ENCODE assay signal across 9 mouse cellular contexts in genomic region chr12:65258212-65259138, GRCm38 (mm10). TPM values are rescaled to one million over a fixed set of nuclear protein-coding genes. Genes with fewer than 3 reads are reported as not detected.
DNase-seq lines count a peak whose midpoint lies in the region; ATAC-seq lines count a peak whose summit lies in the region.
"Had no signal": no experiment of that assay in that cellular context is flagged by ENCODE, and none has a peak within 500 bp of the region (broad histone marks: within the 10 kb centered on the region; RNA-seq: fewer than 3 reads in every experiment).

No protein-coding gene starts in this region.

- ATAC-seq in midbrain, embryonic 15.5 days (replicated peaks) = peak; percentile 88

- no peak overlapping the region for H3K27ac ChIP-seq in embryonic facial prominence, embryonic 10.5 days (replicated peaks)
- H3K27ac ChIP-seq in midbrain, embryonic 15.5 days = peak overlapping the region; percentile 56; the same call in 1 of the 2 replicates

- H3K4me3 ChIP-seq in embryonic facial prominence, embryonic 10.5 days = peak overlapping the region; percentile 29; the same call in 1 of the 2 replicates
- no peak overlapping the region for H3K4me3 ChIP-seq in midbrain, embryonic 15.5 days

- H3K4me1 ChIP-seq in embryonic facial prominence, embryonic 10.5 days = peaks cover 13% of the 10 kb centered on the region
- H3K4me1 ChIP-seq in midbrain, embryonic 15.5 days = peaks cover 14% of the 10 kb centered on the region

- H3K9me3 ChIP-seq in embryonic facial prominence, embryonic 10.5 days = no peaks in the 10 kb centered on the region
- H3K9me3 ChIP-seq in midbrain, embryonic 15.5 days = no peaks in the 10 kb centered on the region

- peak overlapping the region; percentile 36 for H3K4me2 ChIP-seq in midbrain, embryonic 15.5 days

- intact Hi-C loops in heart, postnatal 25 days (cut with DNase I) = no loop called here
- intact Hi-C loops in heart, postnatal 36 days (cut with DNase I) = no loop called here

- no peaks in the 10 kb centered on the region for H3K27me3 ChIP-seq in embryonic facial prominence, embryonic 10.5 days (replicated peaks; ENCODE audit: low read depth, poor library complexity, severe bottlenecking)
- no peaks in the 10 kb centered on the region for H3K27me3 ChIP-seq in midbrain, embryonic 15.5 days (replicated peaks)

- no peaks in the 10 kb centered on the region for H3K36me3 ChIP-seq in embryonic facial prominence, embryonic 10.5 days (replicated peaks)
- no peaks in the 10 kb centered on the region for H3K36me3 ChIP-seq in midbrain, embryonic 15.5 days (replicated peaks)

- peak; percentile 91 for DNase-seq in heart, adult 11 months
- no peak for DNase-seq in heart, postnatal 25 days (ENCODE audit: low spot score)
- DNase-seq in embryonic facial prominence, embryonic 10.5 days (ENCODE audit: low spot score) = no peak
- peak; percentile 7 to 9 for DNase-seq in heart, postnatal 36 days
- DNase-seq in kidney, postnatal 25 days = peak; percentile 51 to 57
- no peak for DNase-seq in gastrocnemius, postnatal 10 days
- DNase-seq in frontal cortex, postnatal 10 days (ENCODE audit: low spot score in 2 of 2) = no peak

- 54% methylated on average over 19 of the region's 19 CpGs for WGBS in embryonic facial prominence, embryonic 10.5 days
- 29% methylated on average over 19 of the region's 19 CpGs for WGBS in midbrain, embryonic 15.5 days

- H3K9ac ChIP-seq in midbrain, embryonic 15.5 days = no peak overlapping the region

RNA-seq across cellular contexts. Expression of gene Wdr20rt, which starts 33.2 kb away (rescaled TPM):
- not detected for total RNA-seq in heart, postnatal 25 days (2021)
- not detected in 2 replicates for polyA plus RNA-seq in embryonic facial prominence, embryonic 10.5 days (2016; fragmentation: Nextera tagmentation; extraction: Ambion mirVana)
- not detected for total RNA-seq in heart, postnatal 36 days (2021)
- not detected in 2 replicates for polyA plus RNA-seq in midbrain, embryonic 15.5 days (2015; fragmentation: Nextera tagmentation; extraction: Ambion mirVana)
- total RNA-seq in gastrocnemius, postnatal 10 days (2021) = not detected
- polyA plus RNA-seq: large intestine, adult 2 months had no signal

Comparison
In these comparisons a context has a peak if more than half of its experiments do, and no peak if none do; other contexts are left out.
1. DNase-seq: peak in heart, adult 11 months (single experiment), heart, postnatal 36 days (2 of 2) and kidney, postnatal 25 days (2 of 2); none in heart, postnatal 25 days (single experiment), embryonic facial prominence, embryonic 10.5 days (single experiment), gastrocnemius, postnatal 10 days (single experiment) and frontal cortex, postnatal 10 days (0 of 2).